Mouse (Mus musculus) left cerebral cortex, postnatal 14 days (tissue): ENCODE results near the gene Pex13. TPM values are rescaled to one million over a fixed set of nuclear protein-coding genes. Genes with fewer than 3 reads are reported as not detected.
"Not testable (repeated sequence)": the region's sequence is repeated elsewhere in the genome, so short reads cannot be mapped to it uniquely, and the experiment has no call there.

Source experiments
- DNase-seq, 2 experiments: peaks; one replicate each; pipeline ENCODE4 v3.0.0; 2021 to 2022; ENCODE audit warnings: low spot score in 2 of 2, mixed read lengths in 1 of 2
- intact Hi-C: fragments of 180-260 bp; cut with DNase I; formaldehyde crosslinking; loops from one replicate; pipeline ENCODE4 v1.15.1; 2025
- total RNA-seq, 2 experiments: library from RNA; stranded (reverse); gene quantifications; 2 replicates each; pipeline ENCODE4 v1.2.3; 2021

The Pex13 gene
- total RNA-seq, 2 experiments from 2014 or later: 21.6 to 28.7 TPM

DNA sequence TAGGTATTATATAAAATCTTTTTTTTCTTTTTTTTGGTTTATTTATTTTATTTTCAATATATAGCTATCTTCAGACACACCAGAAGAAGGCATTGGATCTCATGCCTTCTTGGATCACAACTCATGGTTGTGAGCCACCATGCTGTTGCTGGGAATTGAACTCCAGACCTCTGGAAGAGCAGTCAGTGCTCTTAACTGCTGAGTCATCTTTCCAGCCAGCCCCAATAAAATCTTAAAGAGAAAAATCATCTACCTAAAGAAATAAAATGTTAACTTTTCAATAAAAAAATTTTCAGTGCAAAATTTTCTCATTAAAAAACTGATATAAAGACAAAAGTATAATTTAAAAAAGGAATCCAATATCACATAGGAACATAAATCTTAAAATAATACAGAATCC lies 1.5 kb downstream of the Pex13 start:
- no peak for DNase-seq
- intact Hi-C loops: no loop called here

DNA sequence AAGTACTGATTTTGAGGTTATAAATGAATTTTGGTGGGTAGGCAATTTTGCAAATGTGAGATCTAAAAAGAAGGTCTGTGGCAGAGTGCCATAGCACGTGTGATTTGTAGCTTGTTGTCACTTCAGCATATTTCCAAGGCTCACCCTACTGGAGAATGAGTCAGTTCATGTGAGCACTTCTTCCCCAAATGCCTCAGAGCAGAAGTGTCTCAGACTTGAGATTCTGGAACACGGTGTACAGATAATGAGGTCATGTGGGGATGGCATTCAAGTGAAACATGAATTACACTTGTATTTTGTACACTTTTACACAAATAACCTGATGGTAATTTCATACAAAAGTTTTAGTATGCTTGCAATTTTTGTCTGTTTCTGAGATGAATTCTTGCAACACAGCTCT lies 8.0 kb downstream of the Pex13 start:
- intact Hi-C loops: no loop called here
- DNase-seq: peak in 1 of 2 experiments; percentile 46

DNA sequence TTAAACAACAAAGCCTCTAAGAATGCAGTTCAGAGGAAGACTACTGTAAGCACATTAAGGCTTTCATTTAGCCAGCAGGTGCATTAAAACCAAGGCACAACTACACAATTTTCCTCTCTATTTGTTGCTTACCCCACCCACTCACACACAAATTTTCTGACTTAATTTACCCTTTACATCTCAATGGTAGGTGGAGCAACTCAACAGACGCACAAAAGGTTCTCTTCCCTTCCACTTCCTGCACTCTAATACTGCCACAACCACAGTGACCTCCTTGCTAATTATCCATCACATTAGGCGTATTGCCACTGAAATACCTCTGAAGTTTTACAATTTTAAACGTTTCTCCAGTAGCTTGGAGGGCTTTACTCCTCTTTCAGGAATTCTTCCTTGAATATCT lies 12.1 kb downstream of the Pex13 start:
- intact Hi-C loops: no loop called here
- DNase-seq: no peak

DNA sequence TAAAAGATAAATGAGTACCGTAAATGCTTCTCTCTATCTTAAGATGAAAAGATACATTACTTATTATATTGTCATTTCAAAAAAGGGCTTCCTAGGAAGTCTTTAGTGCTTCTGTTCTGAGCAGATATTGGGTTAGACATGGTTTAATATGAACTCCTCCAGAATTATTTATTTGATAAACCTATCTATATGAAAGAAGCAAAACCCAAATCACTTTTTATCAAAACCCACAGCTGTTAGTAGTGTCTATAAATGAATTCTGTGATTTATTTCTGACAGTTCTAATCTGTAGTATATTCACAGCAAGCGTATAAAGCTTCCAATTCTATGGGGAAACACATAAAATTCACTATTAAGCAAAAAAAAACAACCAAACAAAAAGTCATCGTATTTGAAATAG lies 17.9 kb downstream of the Pex13 start:
- no peak for DNase-seq
- intact Hi-C loops: no loop called here

DNA sequence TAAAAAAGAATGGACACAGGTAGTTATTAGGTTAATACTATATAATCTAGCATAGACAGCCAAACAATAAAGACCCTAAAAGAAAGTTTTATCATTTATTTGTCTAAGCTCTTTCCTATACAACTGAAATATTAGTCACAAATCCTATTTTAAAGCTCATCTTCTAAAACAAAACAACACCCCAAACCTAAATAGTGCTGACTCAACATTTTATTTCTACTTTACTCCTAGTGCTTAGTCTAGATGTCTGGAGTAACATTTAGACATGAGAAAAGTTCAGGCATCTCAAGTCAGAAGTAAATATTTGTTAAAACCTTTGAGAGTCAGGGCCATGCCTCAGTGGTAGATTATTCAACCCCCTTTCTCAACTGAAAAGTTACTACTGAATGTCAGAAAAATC lies 18.3 kb downstream of the Pex13 start:
- intact Hi-C loops: no loop called here
- no peak for DNase-seq

DNA sequence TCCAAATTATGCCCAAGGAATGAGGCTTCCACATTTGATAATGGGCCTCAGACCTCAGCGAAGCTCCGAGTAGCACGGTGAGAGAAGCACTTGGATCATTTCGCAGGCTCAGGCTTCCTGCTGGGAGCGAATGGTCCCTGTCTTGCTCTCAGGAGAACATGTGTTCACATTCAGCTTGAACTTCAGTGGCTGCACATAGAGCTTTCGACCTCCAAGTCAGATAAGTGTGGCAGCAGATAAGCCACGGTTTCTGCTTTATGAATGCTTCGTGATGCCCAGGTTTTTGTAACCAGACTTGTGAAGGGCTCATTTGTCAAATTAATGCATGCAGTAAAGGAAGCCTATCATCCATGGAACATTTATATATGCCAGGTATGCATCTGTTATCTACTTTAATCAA lies 31.2 kb downstream of the Pex13 start:
- DNase-seq: no peak
- intact Hi-C loops: loop anchor here (5.0 kb wide), 1 partner anchor 33 kb away; the partner anchor contains the start of genes Pex13 and Pus10

DNA sequence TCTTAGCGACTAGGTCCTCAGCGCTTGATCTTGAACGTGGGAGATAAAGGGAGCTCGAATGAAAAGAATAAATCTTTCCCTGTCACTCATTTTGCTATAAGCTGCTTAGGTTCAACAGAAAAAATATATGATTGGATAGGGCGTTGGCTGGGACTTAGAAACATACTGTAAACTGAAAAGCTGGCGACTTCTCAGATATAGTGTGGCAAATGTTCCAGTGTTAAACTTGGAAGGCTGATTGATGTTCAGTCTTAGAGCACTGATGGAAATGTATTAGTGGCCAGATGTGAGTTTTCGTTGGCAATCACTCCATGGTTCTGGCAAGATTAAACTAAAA lies 31.9 kb downstream of the Pex13 start:
- DNase-seq: no peak
- intact Hi-C loops: loop anchor here (5.0 kb wide), 1 partner anchor 33 kb away; the partner anchor contains the start of genes Pex13 and Pus10

DNA sequence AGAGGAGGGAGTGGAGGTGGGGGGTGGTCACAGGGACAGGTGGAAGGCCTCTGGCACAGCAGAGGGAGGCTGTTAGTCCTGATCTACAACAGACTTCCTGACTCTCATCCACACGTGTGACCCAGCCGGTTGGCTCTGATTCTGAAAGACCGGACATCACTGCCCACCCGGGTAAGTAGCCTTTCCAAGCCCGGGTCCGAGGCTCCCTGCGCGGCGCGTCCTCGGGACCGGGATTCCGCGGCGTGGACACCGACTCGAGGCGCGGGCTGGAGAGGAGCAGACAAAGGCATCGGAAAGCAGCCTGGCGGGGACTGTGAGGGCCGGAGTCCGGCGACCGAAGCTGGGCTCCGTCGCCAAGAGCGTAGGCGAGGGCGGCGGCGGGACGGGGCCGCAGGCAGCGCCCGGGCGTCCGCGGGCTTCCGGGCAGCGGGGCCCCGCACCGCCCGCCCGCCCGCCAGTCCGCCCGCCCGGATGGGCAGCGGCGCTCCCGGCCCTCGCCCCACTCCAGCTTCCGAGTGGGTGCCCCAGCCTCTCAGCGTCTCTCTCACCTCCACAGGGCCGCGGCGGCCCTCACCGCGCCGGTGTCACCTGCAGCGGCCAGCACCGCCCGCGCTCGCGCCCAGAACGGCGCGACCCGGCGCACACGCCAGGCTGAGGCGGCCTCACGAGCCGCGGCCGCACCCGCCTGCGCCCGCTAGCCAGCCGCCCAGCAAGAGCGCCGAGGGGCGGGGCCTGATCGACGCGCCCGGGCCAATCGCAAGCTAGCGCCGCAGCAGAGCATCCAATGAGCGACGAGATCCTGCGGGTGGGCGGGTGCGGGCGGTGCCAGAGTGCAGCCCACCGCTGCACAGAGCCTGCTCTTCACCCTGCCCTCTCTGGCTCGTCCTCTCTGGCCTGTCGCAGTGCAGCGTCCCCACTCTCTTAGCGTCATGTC lies 32.5 kb downstream of the Pex13 start, which contains the start of gene 0610010F05Rik:
0610010F05Rik (minus strand) TSS at position 695 of the 934 bp plus-strand sequence.
- intact Hi-C loops: loop anchor here (5.0 kb wide), 1 partner anchor 34 kb away; the partner anchor contains the start of genes Pex13 and Pus10

DNA sequence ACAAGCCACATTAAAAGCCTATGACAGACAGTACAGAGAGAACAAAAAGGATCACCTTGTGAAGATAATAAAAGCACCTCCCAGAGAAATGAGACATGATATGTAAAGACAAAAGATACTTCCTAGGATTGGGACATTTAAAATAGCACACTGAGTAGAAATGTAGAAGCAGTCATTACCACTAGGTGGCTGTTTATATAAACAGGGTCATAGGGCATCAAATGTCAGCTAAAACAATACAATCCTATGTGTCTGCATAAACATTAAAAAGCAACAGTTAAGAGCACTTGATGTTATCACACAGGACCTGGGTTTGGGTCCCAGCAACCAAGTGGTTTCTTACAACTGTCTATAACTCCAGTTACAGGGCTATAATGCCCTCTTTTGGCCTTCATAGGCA lies 35.1 kb downstream of the Pex13 start:
- DNase-seq: no peak
- intact Hi-C loops: loop anchor here (5.0 kb wide), 1 partner anchor 37 kb away; the partner anchor contains the start of genes Pex13 and Pus10

More for the DNA sequence above, 32.5 kb downstream of the Pex13 start, which contains the start of gene 0610010F05Rik:
- peak; percentile 79 to 84 for DNase-seq

DNA sequence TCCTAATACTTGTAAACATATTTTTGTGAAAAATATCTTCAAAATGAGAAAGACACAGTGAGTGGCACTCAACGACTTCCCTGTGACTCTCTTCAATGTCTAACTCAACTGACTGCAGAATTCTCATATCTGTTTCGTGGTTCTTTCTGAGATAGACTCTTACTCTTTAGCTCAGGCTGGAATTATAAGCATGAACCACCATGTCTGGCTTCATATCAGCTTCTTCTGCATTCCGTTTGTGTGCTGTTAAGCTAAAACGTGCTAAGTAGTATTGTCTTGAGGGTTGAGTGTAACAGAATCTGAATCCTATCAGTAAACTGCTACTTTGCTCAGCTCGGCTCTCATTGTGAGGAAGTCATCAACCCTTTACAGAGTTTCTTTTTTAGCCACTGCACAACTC lies 46.8 kb downstream of the Pex13 start:
- DNase-seq: no peak
- intact Hi-C loops: no loop called here

DNA sequence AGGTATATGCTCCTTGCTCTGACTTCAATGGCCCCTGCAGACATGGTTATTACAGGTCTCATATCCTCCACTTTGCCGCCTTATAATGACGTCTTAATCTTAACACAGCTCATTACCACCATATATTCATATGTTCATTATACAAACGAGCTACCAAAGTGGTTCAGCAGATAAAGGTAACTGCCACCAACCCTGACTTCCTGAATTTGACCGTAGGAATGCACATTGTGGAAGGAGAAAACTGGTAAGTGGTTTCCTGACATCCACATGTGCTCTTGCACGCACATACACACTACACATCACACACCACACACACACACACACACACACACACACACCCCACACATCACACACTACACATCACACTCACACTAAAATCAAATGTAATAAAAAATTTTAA lies 51.2 kb downstream of the Pex13 start:
- no peak for DNase-seq
- intact Hi-C loops: no loop called here

DNA sequence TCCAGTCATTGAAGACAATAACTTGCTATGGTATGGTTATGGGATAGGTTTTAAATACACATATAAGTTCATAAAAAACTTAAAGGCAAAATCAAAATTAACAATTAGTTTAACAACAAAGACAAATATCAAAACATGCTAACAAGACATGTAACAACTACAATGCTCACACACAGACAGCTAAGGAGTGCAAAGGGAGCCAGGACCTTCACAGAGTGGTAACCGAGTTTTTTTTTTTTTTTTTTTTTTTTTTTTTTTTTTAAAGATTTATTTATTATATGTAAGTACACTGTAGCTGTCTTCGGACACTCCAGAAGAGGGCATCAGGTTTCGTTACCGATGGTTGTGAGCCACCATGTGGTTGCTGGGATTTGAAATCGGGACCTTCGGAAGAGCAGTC lies 58.5 kb downstream of the Pex13 start:
- DNase-seq, intact Hi-C loops: not testable (repeated sequence)

Other genes starting within 250 kb of the Pex13 start
- 10 to 100 TPM; 39.0 to 40.9 TPM for gene Ahsa2, start 167.9 kb downstream of the Pex13 start, total RNA-seq
- gene 1700093K21Rik, start 144.8 kb downstream of the Pex13 start, total RNA-seq: under 1 TPM; 0.34 to 0.51 TPM
- gene 0610010F05Rik, start 32.3 kb downstream of the Pex13 start, total RNA-seq: 10 to 100 TPM; 47.2 to 50.8 TPM
- 10 to 100 TPM; 12.1 to 13.4 TPM for gene Pus10, start 285 bp downstream of the Pex13 start, total RNA-seq
- gene Rel, start 105.0 kb upstream of the Pex13 start, total RNA-seq: 1 to 10 TPM; 4.3 TPM
- gene Papolg, start 229.3 kb upstream of the Pex13 start, total RNA-seq: 10 to 100 TPM; 19.1 to 19.2 TPM